Mouse (Mus musculus) forebrain, embryonic 11.5 days (tissue): ENCODE data around the gene Plcb3. TPM values are rescaled to one million over a fixed set of nuclear protein-coding genes. Genes with fewer than 3 reads are reported as not detected.
A peak's percentile ranks its signal among the peaks of the same experiment; 100 is the strongest.

Source experiments
- ATAC-seq: fragments of 200-750 bp; cut with Nextera tagmentation; replicated peaks from 2 replicates; pipeline ENCODE4 v1.8.0; 2017; ENCODE audit warnings: moderate TSS enrichment; ENCODE audit not compliant: low FRiP score
- DNase-seq: peaks from one replicate; pipeline ENCODE4 v3.0.0-alpha.2; 2017; ENCODE audit warnings: low spot score
- H3K27ac ChIP-seq: fragments of 300-500 bp; sonication (generic); 2 replicates; pipeline ENCODE4 v1.5.1; 2014; ENCODE audit warnings: low read depth, low read length
- H3K27me3 ChIP-seq: fragments of 300-500 bp; sonication (generic); 2 replicates; pipeline ENCODE4 v1.6.1; 2014; ENCODE audit warnings: mild to moderate bottlenecking, low read length, mixed read lengths; ENCODE audit not compliant: control insufficient read depth, insufficient read depth
- H3K36me3 ChIP-seq: fragments of 300-500 bp; sonication (generic); 2 replicates; pipeline ENCODE4 v1.6.1; 2014; ENCODE audit warnings: mild to moderate bottlenecking, low read length, moderate library complexity, mixed read lengths; ENCODE audit not compliant: control insufficient read depth, insufficient read depth
- H3K4me1 ChIP-seq: fragments of 300-500 bp; sonication (generic); replicated peaks from 2 replicates; pipeline ENCODE4 v1.6.1; 2014; ENCODE audit warnings: low read length, mixed read lengths; ENCODE audit not compliant: control insufficient read depth, insufficient read depth
- H3K4me2 ChIP-seq: fragments of 300-500 bp; sonication (generic); 2 replicates; pipeline ENCODE4 v1.6.1; 2014; ENCODE audit warnings: low read depth, mild to moderate bottlenecking, low read length, moderate library complexity, mixed read lengths; ENCODE audit not compliant: severe bottlenecking
- H3K4me3 ChIP-seq: fragments of 300-500 bp; sonication (generic); 2 replicates; pipeline ENCODE4 v1.5.1; 2014; ENCODE audit warnings: low read depth, low read length
- H3K9ac ChIP-seq: fragments of 300-500 bp; sonication (generic); 2 replicates; pipeline ENCODE4 v1.6.1; 2014; ENCODE audit warnings: low read length
- H3K9me3 ChIP-seq: fragments of 300-500 bp; sonication (generic); 2 replicates; pipeline ENCODE4 v1.6.1; 2016; ENCODE audit warnings: low read length, mixed read lengths; ENCODE audit not compliant: control insufficient read depth
- WGBS: fragments of 180-500 bp; shearing (Covaris S2); extraction: QIAGEN DNeasy Blood & Tissue Kit; methylation state at CpG from one replicate; pipeline ENCODE4 v1.1.7; 2014; 5-methylcytosine and 5-hydroxymethylcytosine counted together
- polyA plus RNA-seq: library from polyadenylated mRNA; unstranded; fragments of >200 nt; fragmentation: Nextera tagmentation; extraction: Ambion mirVana; gene quantifications from 2 replicates; pipeline ENCODE4 v1.2.1, GENCODE M21; 2014

Plcb3 gene
- 21.2 and 24.1 TPM in 2 replicates for polyA plus RNA-seq

DNA sequence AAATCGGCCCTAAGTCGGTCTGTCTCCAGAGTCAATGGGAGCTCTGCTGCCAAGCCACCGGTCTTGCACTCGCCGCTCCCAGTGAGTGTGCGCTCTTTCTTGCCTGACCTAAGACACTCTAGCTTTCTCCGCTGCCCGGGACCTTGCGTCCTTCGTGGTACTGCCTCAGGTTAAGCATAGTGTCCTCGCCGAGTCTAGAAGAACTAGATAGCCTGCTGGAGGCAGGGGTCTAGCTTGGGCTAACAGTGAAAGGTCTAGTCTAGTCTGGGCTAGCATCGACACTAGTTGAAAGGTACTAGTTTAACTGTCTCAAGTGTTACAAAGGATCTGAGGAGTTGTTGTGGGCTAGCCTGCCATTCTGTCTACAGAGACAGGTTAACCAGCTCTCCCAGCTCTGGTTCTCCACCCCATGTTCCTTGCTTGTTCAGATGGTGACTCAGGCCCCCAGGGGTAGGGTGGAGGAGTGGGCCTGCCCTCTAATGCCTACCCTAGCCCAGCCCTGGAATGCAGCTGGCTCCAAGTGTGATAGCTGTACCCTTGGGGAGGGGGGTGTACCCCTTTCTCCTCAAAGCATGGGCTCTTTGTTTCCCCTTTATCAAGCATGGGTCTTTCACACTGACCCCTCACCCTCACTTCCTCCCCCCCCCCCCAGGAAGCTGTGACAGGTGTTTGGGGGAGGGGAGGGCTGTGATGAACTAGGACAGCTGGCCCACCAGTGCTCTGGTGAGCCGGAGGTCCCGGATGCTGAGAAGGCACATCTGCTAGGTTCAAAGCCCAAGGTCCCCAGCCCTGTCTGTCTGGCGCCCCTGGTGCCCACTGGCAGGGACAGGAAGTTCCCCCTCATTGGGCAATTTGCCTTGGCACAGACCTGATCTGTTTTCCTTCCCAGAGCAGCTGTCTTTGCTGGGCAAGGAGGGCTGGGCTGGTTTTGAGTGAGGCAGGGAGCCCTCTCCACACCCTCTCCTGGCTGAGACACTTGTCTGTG lies at the start of gene Plcb3:
Gene Plcb3 (minus strand): TSS at position 934 of the 985 bp plus-strand sequence.
- H3K9ac ChIP-seq: peak within 1 kb of the TSS; percentile 94
- DNase-seq: peak; percentile 82
- H3K36me3 ChIP-seq: no peaks in the 10 kb centered on the region; the same call in 1 of the 2 replicates
- peak within 1 kb of the TSS; percentile 92 for H3K4me2 ChIP-seq
- no peaks in the 10 kb centered on the region for H3K9me3 ChIP-seq
- H3K4me1 ChIP-seq: peaks cover 24% of the 10 kb centered on the region
- WGBS: under 1% methylated on average over 16 of the region's 16 CpGs
- no peaks in the 10 kb centered on the region for H3K27me3 ChIP-seq
- no peak for ATAC-seq
- H3K4me3 ChIP-seq: peak within 1 kb of the TSS; percentile 86
- peak within 1 kb of the TSS; percentile 90 for H3K27ac ChIP-seq

DNA sequence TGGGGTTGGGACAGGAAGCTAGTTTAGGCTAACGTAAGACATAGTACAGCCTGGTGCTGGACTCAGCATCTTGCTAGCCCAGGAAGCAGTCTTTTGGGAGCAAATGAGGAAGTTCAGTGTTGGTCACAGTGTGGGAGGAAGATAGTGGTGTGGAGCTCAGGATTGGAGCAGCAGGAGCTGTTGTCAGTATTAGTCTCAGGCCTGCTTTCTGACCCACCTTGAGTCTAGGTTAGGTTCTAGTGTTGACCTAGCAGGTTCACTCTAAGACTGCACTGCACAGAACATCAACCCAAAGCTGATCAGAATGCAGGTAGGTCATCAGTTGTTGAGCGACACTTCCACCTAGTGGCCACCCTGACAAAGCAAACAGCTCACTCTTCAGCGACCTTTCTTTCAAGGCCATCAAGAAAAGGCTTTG lies 44.0 kb upstream of the Plcb3 start:
- WGBS: 53% methylated on average over 3 of the region's 3 CpGs
- DNase-seq (no peak), ATAC-seq (peak; percentile 55; the same call in 1 of the 2 replicates)
- Histone ChIP-seq H3K9ac (no peak overlapping the region), H3K27ac (no peak overlapping the region), H3K4me2 (no peak overlapping the region), H3K9me3 (no peaks in the 10 kb centered on the region), H3K36me3 (peaks cover 19% of the 10 kb centered on the region), H3K27me3 (no peaks in the 10 kb centered on the region), H3K4me3 (no peak overlapping the region), H3K4me1 (no peaks in the 10 kb centered on the region)

DNA sequence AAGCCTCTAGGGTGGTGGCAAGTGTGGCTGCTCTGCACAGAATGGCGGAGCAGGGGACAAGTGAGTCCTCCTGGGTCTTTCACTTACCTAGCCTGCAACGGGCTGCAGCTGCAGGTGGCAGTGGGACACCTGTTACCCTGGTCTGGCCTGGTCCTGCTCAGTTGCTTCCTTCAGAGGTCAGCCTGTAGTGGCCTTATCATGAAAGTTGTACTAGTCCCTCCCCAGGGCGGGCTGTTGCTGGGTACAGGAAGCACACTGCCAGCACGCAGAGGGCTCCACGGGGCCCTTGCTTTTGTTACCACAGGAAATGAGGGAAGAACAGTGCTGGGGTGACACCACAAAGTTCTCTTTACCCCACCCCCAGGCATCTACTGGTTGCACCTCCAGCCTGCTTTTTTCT lies 42.9 kb upstream of the Plcb3 start, which contains the start of gene Fermt3:
Gene Fermt3 (minus strand): TSS at position 279 of the 400 bp plus-strand sequence.
- no peaks in the 10 kb centered on the region for H3K9me3 ChIP-seq
- no peak within 1 kb of the TSS for H3K4me3 ChIP-seq
- no peak for DNase-seq
- H3K36me3 ChIP-seq: peaks cover 17% of the 10 kb centered on the region
- ATAC-seq: no peak
- no peak within 1 kb of the TSS for H3K9ac ChIP-seq
- no peak within 1 kb of the TSS for H3K27ac ChIP-seq
- no peaks in the 10 kb centered on the region for H3K27me3 ChIP-seq
- H3K4me2 ChIP-seq: no peak within 1 kb of the TSS
- WGBS: 91% methylated on average over 5 of the region's 5 CpGs
- no peaks in the 10 kb centered on the region for H3K4me1 ChIP-seq

DNA sequence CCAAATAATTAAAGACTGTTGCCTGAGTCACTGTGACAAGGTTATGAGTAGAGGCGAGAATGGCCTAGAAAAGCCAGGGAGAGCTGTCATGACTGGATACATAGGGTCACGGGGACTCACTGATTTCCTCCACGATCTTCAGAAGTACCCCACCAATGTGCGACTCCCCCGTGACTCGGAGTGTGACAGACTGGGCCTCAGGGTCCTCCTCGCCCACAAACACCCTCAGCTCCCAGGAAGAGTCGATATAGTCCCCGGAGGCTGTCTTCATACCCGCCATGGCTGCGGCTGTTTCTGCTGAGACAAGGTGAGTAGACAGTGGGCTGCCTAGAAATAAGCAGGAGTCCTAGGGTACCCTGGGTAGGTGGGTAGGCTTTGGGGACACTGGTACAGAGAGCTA lies 42.3 kb upstream of the Plcb3 start:
- WGBS: 94% methylated on average over 11 of the region's 11 CpGs
- no peak overlapping the region for H3K4me3 ChIP-seq

DNA sequence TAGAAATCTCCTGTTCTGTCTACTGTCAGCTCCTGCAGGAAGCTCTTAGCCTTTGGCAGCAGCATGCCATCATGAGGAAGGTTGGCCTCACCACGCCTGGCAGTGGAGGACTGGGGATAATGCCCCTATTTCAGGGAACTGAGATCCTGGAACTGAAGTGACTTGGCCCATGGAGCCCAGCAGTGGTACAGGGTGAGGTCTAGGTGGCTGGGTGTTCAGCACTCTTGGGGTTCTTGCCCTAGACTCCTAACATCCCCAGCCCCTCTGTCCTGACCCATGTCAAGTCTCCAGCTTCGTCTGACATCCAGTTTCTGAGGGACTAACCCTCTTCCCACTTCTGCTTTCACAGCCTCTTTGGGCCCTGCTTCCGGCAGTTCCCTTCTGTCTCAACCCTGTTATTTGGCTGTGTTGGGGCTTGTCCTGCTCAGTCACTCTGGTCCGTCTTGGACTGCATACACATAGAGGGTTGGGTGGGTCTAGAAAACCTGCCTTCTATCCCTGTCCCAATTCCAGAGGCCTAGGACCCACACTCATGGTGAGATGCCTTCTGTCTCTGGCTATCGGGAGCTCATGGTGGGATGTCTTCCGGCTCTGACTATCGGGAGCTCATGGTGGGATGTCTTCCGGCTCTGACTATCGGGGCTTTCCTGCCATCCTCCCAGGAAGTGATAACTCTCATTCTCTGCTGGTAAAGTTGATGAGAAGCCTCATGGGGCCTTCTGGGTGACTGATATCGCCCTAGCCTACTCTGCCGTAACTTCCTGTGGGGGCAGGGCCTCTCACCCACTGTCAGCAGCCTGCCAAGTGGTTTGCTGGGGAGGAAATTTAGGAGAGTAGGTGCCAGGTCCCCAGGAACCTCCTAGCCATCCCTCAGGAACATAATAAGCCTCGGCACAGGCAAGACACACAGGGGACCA lies 41.5 kb upstream of the Plcb3 start:
- Histone ChIP-seq H3K4me2 (no peak overlapping the region), H3K36me3 (peaks cover 15% of the 10 kb centered on the region), H3K9me3 (no peaks in the 10 kb centered on the region), H3K4me1 (no peaks in the 10 kb centered on the region), H3K27ac (no peak overlapping the region), H3K4me3 (no peak overlapping the region), H3K27me3 (no peaks in the 10 kb centered on the region), H3K9ac (no peak overlapping the region)
- no peak for DNase-seq
- no peak for ATAC-seq
- WGBS: 89% methylated on average over 12 of the region's 12 CpGs

More for the DNA sequence above, 42.3 kb upstream of the Plcb3 start:
- no peak overlapping the region for H3K27ac ChIP-seq
- no peaks in the 10 kb centered on the region for H3K4me1 ChIP-seq
- no peaks in the 10 kb centered on the region for H3K9me3 ChIP-seq
- H3K36me3 ChIP-seq: peaks cover 15% of the 10 kb centered on the region
- H3K9ac ChIP-seq: no peak overlapping the region
- no peak overlapping the region for H3K4me2 ChIP-seq
- DNase-seq (no peak), ATAC-seq (no peak)
- no peaks in the 10 kb centered on the region for H3K27me3 ChIP-seq

DNA sequence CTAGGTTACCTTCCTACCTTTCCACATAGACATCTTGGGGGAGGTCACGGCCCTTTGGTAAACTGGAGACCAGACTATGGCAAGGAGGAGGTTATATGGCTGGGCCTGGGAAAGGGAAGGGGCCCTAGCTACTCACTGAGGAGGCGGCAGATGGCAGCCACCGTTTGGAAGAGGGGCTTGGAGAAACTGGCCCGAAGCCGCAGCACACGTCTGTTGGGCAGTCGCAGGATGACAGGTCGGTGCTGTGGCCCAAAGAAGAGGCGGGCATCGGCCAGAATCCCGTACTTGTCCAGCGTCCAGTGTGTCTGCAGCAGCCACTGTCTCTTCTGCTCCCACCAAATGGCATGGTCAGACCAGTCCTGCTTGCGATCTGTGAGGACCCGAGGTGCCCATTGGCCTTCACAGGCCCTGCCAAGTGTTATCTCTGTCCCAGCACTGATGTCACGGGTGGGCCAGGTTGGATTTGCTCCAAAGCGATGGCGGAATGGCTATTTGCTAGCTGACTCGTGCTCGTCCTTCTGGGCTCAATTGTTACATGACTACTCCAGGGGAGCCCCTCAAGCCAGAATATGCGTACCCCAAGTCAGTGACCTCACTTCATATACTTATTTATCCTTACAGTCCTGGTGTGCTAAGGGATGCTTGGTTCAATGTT lies 38.3 kb upstream of the Plcb3 start:
- no peak overlapping the region for H3K27ac ChIP-seq
- H3K4me3 ChIP-seq: no peak overlapping the region
- no peak overlapping the region for H3K9ac ChIP-seq
- no peak overlapping the region for H3K4me2 ChIP-seq
- H3K27me3 ChIP-seq: no peaks in the 10 kb centered on the region
- DNase-seq (no peak), ATAC-seq (no peak)
- peaks cover 4% of the 10 kb centered on the region; the same call in 1 of the 2 replicates for H3K36me3 ChIP-seq
- 95% methylated on average over 20 of the region's 20 CpGs for WGBS
- H3K4me1 ChIP-seq: no peaks in the 10 kb centered on the region
- H3K9me3 ChIP-seq: no peaks in the 10 kb centered on the region

DNA sequence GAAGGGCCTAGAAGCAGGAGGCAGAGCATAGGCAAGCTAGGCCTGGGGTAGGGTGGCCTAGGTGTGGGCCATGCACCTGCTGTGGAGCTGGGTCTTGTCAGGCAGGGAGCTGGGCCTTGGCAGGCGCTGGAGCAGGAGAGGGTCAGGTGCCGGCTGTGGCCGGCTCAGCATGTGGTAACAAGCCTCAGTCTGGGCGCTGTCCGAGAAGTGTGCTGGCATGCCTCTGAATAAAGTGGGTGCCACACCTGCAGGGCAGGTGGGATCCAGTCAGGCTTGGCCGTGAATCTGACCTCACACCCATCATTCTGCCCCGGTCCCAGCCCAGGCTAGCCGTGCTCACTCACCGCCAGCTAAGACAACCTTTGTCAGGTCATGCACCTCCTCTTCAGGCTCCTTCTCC lies 37.7 kb upstream of the Plcb3 start:
- DNase-seq (no peak), ATAC-seq (no peak)
- peaks cover 4% of the 10 kb centered on the region; the same call in 1 of the 2 replicates for H3K36me3 ChIP-seq
- H3K27me3 ChIP-seq: no peaks in the 10 kb centered on the region
- H3K4me1 ChIP-seq: no peaks in the 10 kb centered on the region
- WGBS: 86% methylated on average over 9 of the region's 9 CpGs
- no peak overlapping the region for H3K4me3 ChIP-seq
- no peak overlapping the region for H3K27ac ChIP-seq
- no peak overlapping the region for H3K4me2 ChIP-seq
- no peaks in the 10 kb centered on the region for H3K9me3 ChIP-seq
- H3K9ac ChIP-seq: no peak overlapping the region

DNA sequence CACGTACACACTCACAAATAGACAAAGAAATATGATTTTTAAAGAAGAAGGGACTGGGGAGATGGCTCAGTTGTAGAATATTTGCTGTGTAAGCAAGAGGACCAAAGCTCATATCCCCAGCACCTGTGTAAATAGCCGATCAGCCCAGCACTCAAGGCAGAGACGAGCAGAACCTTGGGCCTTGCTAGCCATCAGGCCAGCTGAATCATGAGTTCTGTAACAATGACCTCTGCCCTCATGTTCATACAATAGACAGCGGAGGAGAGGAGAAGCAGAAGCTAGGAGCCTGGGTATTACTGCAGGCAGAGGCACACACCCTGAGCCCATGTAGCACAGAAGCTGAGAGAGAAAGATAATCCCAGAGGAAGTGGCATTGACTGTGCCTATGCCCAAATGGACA lies 36.2 kb upstream of the Plcb3 start:
- no peaks in the 10 kb centered on the region for H3K4me1 ChIP-seq
- no peak for DNase-seq
- ATAC-seq: no peak
- no peak overlapping the region for H3K27ac ChIP-seq
- no peak overlapping the region for H3K9ac ChIP-seq
- H3K27me3 ChIP-seq: no peaks in the 10 kb centered on the region
- no peak overlapping the region for H3K4me3 ChIP-seq
- WGBS: 79% methylated on average over 4 of the region's 4 CpGs
- H3K4me2 ChIP-seq: no peak overlapping the region
- no peaks in the 10 kb centered on the region for H3K9me3 ChIP-seq
- no peaks in the 10 kb centered on the region for H3K36me3 ChIP-seq
